Mouse (Mus musculus): ENCODE data around the gene Sspn.
A peak's percentile ranks its signal among the peaks of the same experiment; 100 is the strongest.

Gene Sspn

GRCm38 (mm10) chr6:145973356-145973755 is 41.9 kb downstream of the Sspn start:
- no peak for DNase-seq (ENCODE audit: low spot score in 2 of 2)

GRCm38 (mm10) chr6:145974766-145975165 is 43.3 kb downstream of the Sspn start:
- DNase-seq (ENCODE audit: low spot score in 2 of 2) = no peak

DNA sequence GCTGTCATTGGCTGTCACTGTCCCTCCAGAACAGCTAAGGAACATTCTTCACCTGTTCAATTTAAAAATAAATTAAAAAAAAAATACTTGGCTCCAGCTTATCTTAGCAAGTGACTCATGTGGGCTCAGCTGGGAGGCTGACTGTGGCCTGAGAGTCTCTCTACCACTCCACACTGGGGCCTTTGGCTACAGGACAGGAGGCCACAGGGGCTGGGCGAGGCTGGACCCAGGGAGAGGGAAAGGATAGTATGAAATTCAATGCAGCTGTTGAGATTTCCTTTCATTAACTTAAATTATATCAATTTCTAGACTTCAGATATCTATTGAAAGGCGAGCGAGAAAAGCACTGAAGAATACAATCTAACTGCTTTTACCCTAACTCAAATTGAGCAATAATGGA is 45.9 kb downstream of the Sspn start:
- no peak for DNase-seq (ENCODE audit: low spot score in 2 of 2)

DNA sequence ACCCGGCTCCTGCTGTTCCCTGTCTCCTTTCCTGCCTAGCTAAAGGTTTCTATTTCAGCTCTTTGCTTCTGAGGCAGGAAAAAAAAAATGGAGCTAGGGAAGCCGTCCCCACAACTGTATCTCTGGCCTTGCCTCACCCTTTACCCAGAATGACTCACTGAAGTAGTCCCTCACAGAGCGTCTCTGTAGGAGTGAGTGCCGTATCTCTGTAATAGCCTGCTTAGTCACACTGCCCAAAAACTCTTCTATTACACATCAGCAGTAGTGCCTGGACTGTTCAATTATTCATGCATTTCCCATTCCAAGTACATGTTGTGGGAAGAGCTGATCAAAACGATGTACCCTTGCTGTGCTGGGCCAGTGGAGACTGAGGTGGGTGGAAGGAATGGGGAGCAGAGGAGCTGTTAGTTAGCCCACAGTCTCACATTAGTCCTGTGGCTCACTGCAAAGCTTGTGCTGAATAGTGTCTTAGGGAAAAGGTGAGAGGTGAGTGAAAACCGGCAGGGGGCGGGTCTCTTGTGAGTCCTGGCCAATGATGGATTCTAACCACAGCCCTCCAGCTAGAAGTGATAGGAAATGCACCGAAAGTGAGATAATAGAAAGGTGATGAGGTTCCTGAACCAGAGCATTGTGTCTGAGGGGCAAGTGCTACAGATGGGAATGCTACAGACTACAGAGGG is 46.5 kb downstream of the Sspn start:
- no peak for DNase-seq (ENCODE audit: low spot score in 2 of 2)

DNA sequence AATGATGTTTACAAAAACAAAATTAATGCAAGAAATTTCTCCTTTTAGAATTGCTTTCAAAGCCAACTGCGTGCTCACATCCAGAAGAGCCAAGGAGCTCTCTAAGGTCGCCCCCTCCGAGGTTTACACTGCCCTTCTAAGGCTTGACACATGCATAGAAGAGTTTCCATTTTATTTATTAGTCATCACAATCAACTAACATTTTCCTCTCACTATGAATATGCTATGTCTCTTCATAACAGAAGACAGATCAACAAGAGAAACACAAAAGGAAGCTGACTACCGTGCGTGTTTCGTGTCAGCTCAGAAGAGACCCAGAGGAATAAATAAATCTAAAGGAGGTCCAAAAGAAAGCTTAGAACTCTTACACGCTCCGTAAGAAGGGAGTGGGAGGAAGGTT is 49.6 kb downstream of the Sspn start:
- DNase-seq (ENCODE audit: low spot score in 2 of 2) = no peak

DNA sequence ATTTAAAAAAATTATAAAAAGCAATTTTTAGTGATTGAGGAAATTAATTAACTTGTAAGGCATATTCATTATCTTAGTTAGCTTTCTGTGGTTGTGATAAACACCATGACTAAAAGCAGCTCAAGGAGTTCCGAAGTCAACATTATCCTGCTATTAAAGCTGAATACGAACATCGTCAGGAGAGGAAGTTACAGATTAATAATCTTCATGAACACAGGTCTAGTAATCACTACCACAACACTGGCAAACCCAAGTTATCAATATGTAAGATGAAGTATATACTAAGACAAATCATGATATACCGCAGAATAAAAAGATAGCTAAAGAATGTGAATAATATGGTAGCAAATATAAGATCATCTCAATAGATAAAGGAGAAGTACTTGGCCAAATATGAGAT is 50.9 kb downstream of the Sspn start:
- no peak for DNase-seq (ENCODE audit: low spot score in 2 of 2)

DNA sequence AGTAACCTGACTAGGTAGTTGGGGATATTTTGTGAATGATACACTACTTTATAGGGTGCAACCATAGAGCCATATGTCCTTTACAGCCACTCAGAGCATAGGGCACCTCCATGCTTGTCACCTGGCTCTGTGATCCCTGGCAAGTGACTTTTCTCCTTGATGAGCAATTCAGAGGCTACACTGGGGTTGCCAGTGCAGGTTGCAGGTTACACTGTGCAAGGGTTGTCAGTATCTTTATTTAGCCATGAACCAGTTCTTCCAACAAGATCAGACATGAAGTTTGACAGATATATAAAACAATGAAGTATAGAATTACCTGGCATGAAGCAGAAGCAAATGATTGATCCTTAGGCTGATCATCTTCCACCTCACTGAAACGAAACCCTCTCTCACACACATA is 59.1 kb downstream of the Sspn start:
- no peak for DNase-seq (ENCODE audit: low spot score in 2 of 2)

- DNase-seq (ENCODE audit: low spot score in 2 of 2) = no peak
Measured at GRCm38 (mm10) chr6:145992526-145992925, 61.1 kb downstream of the Sspn start.

DNA sequence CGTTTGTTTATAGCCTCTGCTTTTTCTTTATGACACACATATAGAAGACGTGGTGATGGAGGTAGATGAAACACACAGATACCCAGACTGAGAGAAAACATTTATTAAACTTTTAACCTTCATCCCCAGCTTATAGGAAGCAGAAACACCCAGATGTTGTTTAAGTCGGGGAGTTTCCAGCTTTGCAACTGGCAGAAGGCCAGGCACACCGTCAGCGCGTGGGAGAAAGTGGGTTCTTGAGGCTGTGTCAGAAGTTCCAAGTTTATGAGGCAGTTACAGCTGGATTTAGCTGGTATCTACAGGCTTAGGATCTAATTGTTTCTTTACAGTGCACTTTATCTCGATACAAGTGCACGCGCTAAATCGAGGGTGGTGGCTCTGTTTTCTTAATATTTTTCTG is 61.5 kb downstream of the Sspn start:
- peak; percentile 65 to 78 for DNase-seq (ENCODE audit: low spot score in 2 of 2)

DNA sequence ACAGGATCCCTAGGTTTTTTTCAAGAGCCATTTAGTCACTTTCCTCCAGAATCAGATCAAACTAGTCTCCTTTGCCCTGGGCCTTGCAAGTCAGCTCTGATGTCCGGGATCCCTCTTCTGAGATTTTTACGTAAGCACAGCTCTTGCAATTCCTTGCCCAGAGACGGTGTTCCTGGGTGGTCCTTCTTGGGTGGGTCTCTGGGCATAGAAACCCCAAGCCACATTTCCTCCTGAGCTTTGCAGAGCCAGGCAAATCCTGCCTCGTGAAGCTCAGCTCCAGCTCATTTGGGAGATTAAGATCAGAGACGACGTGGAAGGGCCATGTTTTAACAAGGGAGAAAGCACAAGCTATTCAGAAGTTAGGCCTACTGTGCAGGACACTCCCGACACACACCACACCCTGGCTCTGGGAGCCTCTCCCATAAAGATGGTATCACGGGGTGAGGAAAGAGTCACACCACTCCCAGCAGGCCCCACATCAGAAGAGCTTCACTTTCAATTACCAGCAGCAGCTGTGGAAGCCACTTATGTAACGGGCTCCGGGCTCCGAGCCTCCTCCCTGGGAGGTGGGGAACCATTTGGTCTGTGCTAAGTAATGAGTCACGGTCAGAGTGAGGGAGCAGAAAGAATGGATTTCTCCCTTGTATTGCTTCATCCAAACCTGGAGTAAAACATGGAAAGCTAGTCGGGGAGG is 67.0 kb downstream of the Sspn start:
- DNase-seq (ENCODE audit: low spot score in 2 of 2) = peak; percentile 74 to 75

GRCm38 (mm10) chr6:146000767-146001166 is 69.3 kb downstream of the Sspn start:
- no peak for DNase-seq (ENCODE audit: low spot score in 2 of 2)

- no peak for DNase-seq (ENCODE audit: low spot score in 2 of 2)
Measured at GRCm38 (mm10) chr6:146001396-146002191, 70.2 kb downstream of the Sspn start.

DNA sequence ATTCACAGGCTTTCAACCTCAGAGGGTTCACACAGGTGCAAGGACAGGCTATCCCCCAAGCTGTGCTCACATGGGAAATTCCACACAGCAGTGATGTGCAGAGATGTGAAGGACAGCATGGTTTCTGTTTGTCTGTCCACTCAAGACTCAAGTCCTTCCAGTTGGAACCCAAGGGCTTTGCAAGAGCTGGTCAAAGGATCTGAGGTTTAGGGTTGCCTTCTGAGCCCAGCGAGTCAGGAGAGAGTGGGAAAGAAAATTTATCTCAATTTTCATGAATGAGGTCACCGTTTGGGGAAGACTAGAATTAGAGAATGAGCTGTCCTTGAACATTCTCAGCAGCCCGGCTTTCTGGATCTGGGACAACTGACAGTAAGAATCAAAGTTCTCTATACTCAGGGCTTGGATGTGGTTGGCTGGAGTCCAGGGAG is 72.7 kb downstream of the Sspn start:
- no peak for DNase-seq (ENCODE audit: low spot score in 2 of 2)

DNA sequence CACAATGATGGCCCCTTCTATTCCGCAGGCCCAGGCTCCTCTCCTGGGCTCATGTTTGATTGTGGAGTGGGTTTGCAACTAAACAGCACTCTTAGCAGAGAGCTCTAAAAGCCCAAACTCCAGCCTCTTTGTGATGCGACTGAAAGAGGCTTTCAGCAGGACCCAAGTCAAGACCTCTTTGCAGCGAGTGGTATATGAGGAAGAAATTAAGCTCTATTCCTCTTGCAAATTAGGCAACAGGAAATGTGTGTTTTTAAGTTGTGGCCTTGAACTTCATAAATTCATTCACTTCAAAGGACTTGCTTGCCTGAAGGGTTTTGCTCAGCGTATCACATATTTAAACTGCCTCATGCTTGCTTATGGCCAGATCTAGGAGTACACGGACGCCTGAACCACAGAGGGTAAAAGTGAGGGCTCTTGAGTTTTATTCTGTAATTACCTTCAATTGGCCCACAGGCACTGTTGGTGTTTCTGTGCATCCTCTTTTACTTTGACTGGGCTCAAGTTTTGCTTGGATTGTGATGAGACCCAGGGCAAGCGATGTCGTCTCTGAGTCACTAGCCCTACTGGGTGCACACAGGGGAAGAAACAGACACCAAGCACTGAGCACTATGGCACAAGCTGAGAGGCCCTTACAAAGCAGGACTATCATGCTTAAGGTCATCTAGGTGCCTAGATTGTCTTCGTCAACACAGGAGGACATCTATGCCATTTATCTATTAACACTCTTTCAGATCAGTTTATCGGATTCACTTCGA is 73.9 kb downstream of the Sspn start:
- DNase-seq (ENCODE audit: low spot score in 2 of 2) = no peak

- no peak for DNase-seq (ENCODE audit: low spot score in 2 of 2)
Measured at GRCm38 (mm10) chr6:146005935-146006564, 74.6 kb downstream of the Sspn start.

DNA sequence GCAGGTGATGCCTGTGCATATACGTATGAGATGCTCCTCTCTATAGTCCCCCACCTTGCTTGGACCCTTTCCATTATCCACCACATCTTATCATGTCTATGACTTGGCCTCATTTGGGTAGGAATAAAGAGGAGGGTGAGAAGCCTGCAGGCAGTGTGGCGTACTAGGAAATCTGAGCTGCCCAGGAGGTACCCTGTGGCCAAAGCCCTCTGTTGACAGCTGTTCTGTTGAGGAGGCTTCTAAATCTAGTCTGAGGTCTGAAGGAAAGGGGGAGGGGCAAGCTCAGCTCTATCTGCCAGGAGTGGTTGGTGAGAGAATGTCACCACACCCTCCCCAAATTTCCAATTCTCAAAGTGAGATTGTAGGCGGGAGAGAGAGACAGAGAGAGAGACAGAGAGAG is 75.3 kb downstream of the Sspn start:
- no peak for DNase-seq (ENCODE audit: low spot score in 2 of 2)

DNA sequence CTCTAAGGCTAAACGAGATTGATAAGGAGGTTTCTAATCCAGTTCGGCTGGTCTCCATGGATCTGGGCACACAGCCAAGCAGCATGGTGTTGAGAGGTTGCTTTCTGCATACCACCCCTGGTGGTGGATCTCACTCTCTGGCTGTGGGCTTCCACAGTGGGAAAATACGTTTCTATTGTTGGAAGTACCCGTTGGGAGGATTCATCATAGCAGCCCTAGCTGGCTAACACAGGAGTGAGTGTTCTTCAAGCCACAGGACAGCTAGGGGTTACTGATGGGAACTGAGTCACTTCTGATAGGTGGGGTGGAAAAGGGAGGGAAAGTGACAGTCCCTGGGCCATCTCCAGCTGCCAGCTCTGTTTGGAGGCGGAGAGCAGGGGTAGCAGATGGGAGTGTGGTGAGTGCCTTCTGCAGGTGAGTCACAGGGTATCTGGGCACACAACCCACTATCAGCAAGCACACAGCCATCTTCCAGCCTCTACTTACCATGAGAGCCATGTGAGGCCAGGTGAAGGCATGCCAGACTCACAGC is 77.1 kb downstream of the Sspn start:
- no peak for DNase-seq (ENCODE audit: low spot score in 2 of 2)

GRCm38 (mm10) chr6:146009163-146009915 is 77.9 kb downstream of the Sspn start:
- DNase-seq (ENCODE audit: low spot score in 2 of 2) = no peak

DNA sequence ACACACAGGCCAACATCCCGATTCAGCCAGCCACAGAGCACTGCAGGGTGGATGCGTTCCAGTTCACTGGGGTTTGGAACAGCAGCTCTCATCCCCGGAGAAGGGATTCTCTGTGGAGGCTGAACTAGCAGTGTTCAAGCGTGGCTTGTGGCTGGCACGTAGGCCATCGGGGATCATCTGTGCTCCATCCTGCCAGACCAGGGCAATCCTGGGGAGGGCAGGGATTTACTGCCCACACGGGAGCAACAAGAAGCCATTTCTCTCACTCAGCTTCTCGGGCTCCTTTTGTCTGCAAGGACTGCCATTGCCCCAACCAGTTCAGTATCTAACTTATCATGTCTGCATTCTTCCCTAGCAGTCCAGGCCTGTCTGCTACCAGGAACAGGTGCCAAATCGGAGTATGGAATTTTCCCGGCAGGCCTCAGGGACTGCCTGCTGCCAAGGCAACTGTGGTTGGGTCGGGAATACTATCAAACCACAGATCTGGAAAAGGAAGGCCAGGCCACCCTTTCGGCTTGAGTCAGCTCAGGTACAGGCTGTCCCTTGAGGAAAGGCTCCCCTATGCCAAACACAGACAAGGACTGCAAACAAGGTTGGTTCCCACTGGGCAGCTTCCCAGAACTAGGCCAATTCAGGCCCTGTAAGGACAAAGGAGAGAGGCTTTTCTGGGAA is 78.8 kb downstream of the Sspn start:
- DNase-seq (ENCODE audit: low spot score in 2 of 2) = no peak

- DNase-seq (ENCODE audit: low spot score in 2 of 2) = no peak
Measured at GRCm38 (mm10) chr6:146014312-146014711, 82.9 kb downstream of the Sspn start.
